Mouse (Mus musculus) forebrain, embryonic 14.5 days (tissue): ENCODE measurements around the gene Gabrq. TPM values are rescaled to one million over a fixed set of nuclear protein-coding genes. Genes with fewer than 3 reads are reported as not detected.

Source experiments
- ATAC-seq: fragments of 200-750 bp; cut with Nextera tagmentation; 2 replicates; pipeline ENCODE4 v1.8.0; 2017; ENCODE audit warnings: mild to moderate bottlenecking, moderate library complexity
- DNase-seq: peaks from one replicate; pipeline ENCODE4 v3.0.0-alpha.2; 2015; ENCODE audit warnings: low spot score
- H3K27ac ChIP-seq: fragments of 300-500 bp; sonication (generic); 2 replicates; pipeline ENCODE4 v1.5.1; 2014; ENCODE audit warnings: low read depth, mild to moderate bottlenecking, control low read depth, low read length, moderate library complexity
- H3K27me3 ChIP-seq: fragments of 300-500 bp; sonication (generic); replicated peaks from 2 replicates; pipeline ENCODE4 v1.6.1; 2014; ENCODE audit warnings: low read length, control low read depth, mixed read lengths; ENCODE audit not compliant: control insufficient read depth, insufficient read depth
- H3K36me3 ChIP-seq: fragments of 300-500 bp; sonication (generic); 2 replicates; pipeline ENCODE4 v1.6.1; 2014; ENCODE audit warnings: low read length, control low read depth; ENCODE audit not compliant: control insufficient read depth, insufficient read depth
- H3K4me1 ChIP-seq: fragments of 300-500 bp; sonication (generic); 2 replicates; pipeline ENCODE4 v1.6.1; 2014; ENCODE audit warnings: antibody characterized with exemption, low read length, control low read depth; ENCODE audit not compliant: control insufficient read depth, insufficient read depth
- H3K4me2 ChIP-seq: fragments of 300-500 bp; sonication (generic); 2 replicates; pipeline ENCODE4 v1.6.1; 2014; ENCODE audit warnings: mild to moderate bottlenecking, control low read depth, low read length
- H3K4me3 ChIP-seq: fragments of 300-500 bp; sonication (generic); 2 replicates; pipeline ENCODE4 v1.5.1; 2014; ENCODE audit warnings: low read depth, low read length, control low read depth
- H3K9ac ChIP-seq: fragments of 300-500 bp; sonication (generic); 2 replicates; pipeline ENCODE4 v1.6.1; 2014; ENCODE audit warnings: mild to moderate bottlenecking, low read length, control low read depth, moderate library complexity
- H3K9me3 ChIP-seq: fragments of 300-500 bp; sonication (generic); replicated peaks from 2 replicates; pipeline ENCODE4 v1.6.1; 2016; ENCODE audit warnings: low read length, control low read depth, mixed read lengths; ENCODE audit not compliant: control insufficient read depth
- WGBS: fragments of 180-500 bp; shearing (Covaris S2); extraction: QIAGEN DNeasy Blood & Tissue Kit; methylation state at CpG from one replicate; pipeline ENCODE4 v1.1.7; 2014; 5-methylcytosine and 5-hydroxymethylcytosine counted together
- polyA plus RNA-seq: library from polyadenylated mRNA; unstranded; fragments of >200 nt; fragmentation: Nextera tagmentation; extraction: Ambion mirVana; gene quantifications from 2 replicates; pipeline ENCODE4 v1.2.1, GENCODE M21; 2014

Gabrq gene
- 2.0 and 2.3 TPM in 2 replicates for polyA plus RNA-seq

DNA sequence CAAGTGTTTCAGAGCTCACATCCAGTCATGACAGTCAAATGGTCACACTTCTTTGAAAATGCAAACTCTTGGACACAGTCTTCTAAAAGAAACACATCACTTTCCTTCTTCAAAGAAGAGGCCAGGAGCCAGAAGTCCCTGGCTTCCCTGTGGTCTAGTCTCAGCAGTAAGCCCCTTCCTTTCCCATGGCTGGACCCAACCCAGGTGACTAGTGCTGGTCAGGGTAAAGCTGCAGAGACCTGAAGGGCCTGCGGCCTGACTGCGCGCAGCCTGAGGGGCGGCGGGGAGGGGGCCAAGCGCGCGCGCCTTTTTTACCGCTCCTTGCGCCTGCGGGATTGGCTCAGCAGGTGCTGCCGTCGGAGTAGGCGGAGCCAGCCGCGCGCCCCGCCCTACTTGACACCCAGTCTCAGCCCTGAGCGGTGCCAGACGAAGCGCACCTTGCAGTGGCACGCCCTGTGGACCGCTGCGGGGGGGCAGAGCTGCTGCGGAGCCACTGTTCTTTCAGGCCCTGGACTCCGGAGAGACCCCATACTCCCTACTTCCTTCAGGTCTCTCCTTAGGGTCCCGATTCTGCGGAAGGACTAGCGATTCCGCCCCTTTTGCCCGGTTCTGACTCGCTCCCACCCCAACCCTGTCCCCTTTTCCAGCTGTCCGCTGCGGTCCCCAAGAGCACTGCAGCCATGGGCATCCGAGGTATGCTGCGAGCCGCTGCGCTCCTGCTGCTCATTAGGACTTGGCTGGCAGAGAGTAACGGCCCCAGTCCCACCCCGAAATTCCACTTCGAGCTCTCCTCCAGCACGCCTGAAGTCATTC, at the start of gene Gabrq:
Gene Gabrq, plus strand, starts transcription at position 403 of the 813 bp plus-strand sequence.
- Histone ChIP-seq H3K9me3 (no peaks in the 10 kb centered on the region), H3K36me3 (no peaks in the 10 kb centered on the region), H3K9ac (peak within 1 kb of the TSS; percentile 37; the same call in 1 of the 2 replicates), H3K27ac (no peak within 1 kb of the TSS), H3K4me3 (peak within 1 kb of the TSS; percentile 34), H3K4me2 (peak within 1 kb of the TSS; percentile 61), H3K4me1 (no peaks in the 10 kb centered on the region), H3K27me3 (no peaks in the 10 kb centered on the region)
- DNase-seq (peak; percentile 53), ATAC-seq (peak; percentile 95)
- 31% methylated on average over 42 of the region's 43 CpGs for WGBS

DNA sequence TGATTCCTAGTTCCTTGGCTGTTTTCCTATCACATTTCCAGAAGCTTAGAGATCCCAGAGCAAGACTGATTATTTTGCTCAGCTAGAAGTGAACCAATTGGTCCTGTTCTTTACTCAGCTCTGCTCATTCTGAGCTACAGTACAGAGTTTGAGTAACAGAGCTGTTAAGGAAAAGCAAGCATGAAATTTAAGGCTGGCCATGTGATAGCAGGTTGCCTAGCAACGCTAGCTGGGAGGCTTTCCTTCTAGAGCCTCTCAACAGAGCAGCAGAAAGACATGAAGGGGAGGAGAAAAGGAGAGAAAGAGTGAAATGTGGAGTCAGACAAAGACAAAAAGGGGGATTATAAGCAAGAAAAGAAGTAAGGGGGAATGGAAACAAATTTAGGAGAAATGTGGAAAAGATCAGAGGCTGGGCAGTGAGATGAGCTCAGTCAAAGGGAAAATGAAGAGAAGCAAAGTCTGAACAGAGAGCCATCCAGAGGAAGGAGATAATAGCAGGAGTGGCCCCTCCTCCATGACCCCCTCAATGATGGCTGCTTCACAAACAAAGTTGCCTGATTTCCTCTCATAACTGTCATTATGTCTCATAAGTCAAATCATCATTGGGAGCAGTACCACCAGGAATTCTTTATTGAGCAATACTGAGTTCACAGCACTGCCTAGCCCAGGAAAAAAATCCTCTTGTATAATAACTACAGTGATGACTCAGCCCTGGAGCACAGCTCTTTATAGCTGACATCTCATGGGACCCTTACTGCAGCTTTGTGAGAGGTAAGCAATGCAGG, 36.0 kb upstream of the Gabrq start:
- ATAC-seq (peak; percentile 90), DNase-seq (peak; percentile 69)
- H3K9ac ChIP-seq = no peak overlapping the region
- no peaks in the 10 kb centered on the region for H3K9me3 ChIP-seq
- H3K27me3 ChIP-seq = no peaks in the 10 kb centered on the region
- 31% methylated on average over 1 of the region's 1 CpGs for WGBS
- peak overlapping the region; percentile 52; the same call in 1 of the 2 replicates for H3K27ac ChIP-seq
- H3K36me3 ChIP-seq = no peaks in the 10 kb centered on the region
- H3K4me3 ChIP-seq = no peak overlapping the region
- no peaks in the 10 kb centered on the region for H3K4me1 ChIP-seq
- H3K4me2 ChIP-seq = no peak overlapping the region

GRCm38 (mm10) chrX:72789558-72789871, 35.5 kb upstream of the Gabrq start:
- no peak for DNase-seq
- Histone ChIP-seq H3K4me2 (no peak overlapping the region), H3K27me3 (no peaks in the 10 kb centered on the region), H3K9ac (no peak overlapping the region), H3K9me3 (no peaks in the 10 kb centered on the region), H3K27ac (no peak overlapping the region), H3K36me3 (no peaks in the 10 kb centered on the region), H3K4me3 (no peak overlapping the region), H3K4me1 (no peaks in the 10 kb centered on the region)
- no peak for ATAC-seq

GRCm38 (mm10) chrX:72819594-72819993, 5.4 kb upstream of the Gabrq start:
- WGBS = 12% methylated on average over 5 of the region's 5 CpGs
- no peaks in the 10 kb centered on the region for H3K27me3 ChIP-seq
- no peaks in the 10 kb centered on the region for H3K4me1 ChIP-seq
- no peak overlapping the region for H3K4me3 ChIP-seq
- no peak overlapping the region for H3K9ac ChIP-seq
- 0 out of 2 replicates have a peak, but pooled peaks have one; percentile 37 for ATAC-seq
- no peak overlapping the region for H3K27ac ChIP-seq
- DNase-seq = peak; percentile 84
- H3K36me3 ChIP-seq = no peaks in the 10 kb centered on the region
- no peaks in the 10 kb centered on the region for H3K9me3 ChIP-seq
- no peak overlapping the region for H3K4me2 ChIP-seq

GRCm38 (mm10) chrX:72823310-72823709, 1.7 kb upstream of the Gabrq start:
- no peaks in the 10 kb centered on the region for H3K27me3 ChIP-seq
- WGBS = 70% methylated on average over 2 of the region's 2 CpGs
- no peaks in the 10 kb centered on the region for H3K36me3 ChIP-seq
- H3K4me2 ChIP-seq = no peak overlapping the region
- H3K4me3 ChIP-seq = no peak overlapping the region
- ATAC-seq = no peak
- H3K9me3 ChIP-seq = no peaks in the 10 kb centered on the region
- peak; percentile 23 for DNase-seq
- H3K27ac ChIP-seq = no peak overlapping the region
- no peak overlapping the region for H3K9ac ChIP-seq
- H3K4me1 ChIP-seq = no peaks in the 10 kb centered on the region

GRCm38 (mm10) chrX:72825589-72825905, 569 bp downstream of the Gabrq start:
- Histone ChIP-seq H3K9me3 (no peaks in the 10 kb centered on the region), H3K4me2 (peak overlapping the region; percentile 61), H3K4me1 (no peaks in the 10 kb centered on the region), H3K27ac (no peak overlapping the region), H3K27me3 (no peaks in the 10 kb centered on the region), H3K9ac (peak overlapping the region; percentile 37; the same call in 1 of the 2 replicates), H3K4me3 (peak overlapping the region; percentile 34), H3K36me3 (no peaks in the 10 kb centered on the region)
- 0 out of 2 replicates have a peak, but pooled peaks have one; percentile 21 for ATAC-seq
- no peak for DNase-seq
- 53% methylated on average over 7 of the region's 7 CpGs for WGBS

Other genes starting within 250 kb of the Gabrq start
- gene Gabra3, start 168.3 kb upstream of the Gabrq start, polyA plus RNA-seq = 9.6 and 17.2 TPM in 2 replicates
- gene Cetn2, start 93.2 kb downstream of the Gabrq start, polyA plus RNA-seq = 97.6 and 103 TPM in 2 replicates
- gene Nsdhl, start 93.4 kb downstream of the Gabrq start, polyA plus RNA-seq = 44.7 and 45.0 TPM in 2 replicates
- gene Zfp185, start 162.2 kb downstream of the Gabrq start, polyA plus RNA-seq = 0.76 and 0.87 TPM in 2 replicates
- gene Pnma5, start 211.9 kb downstream of the Gabrq start, polyA plus RNA-seq = not detected in 2 replicates
- 1.3 and 1.7 TPM in 2 replicates for gene Pnma3, start 239.6 kb downstream of the Gabrq start, polyA plus RNA-seq